Mouse (Mus musculus) cortical plate, adult 2 months (tissue): ENCODE results near the gene Rbm20. TPM values are rescaled to one million over a fixed set of nuclear protein-coding genes. Genes with fewer than 3 reads are reported as not detected.
"Not testable (repeated sequence)": the region's sequence is repeated elsewhere in the genome, so short reads cannot be mapped to it uniquely, and the experiment has no call there.

Experiments used
- H3K27ac ChIP-seq: fragments of 200-500 bp; 2 replicates; pipeline ENCODE4 v1.5.1; 2012; ENCODE audit warnings: low read length, control low read depth, inconsistent platforms; ENCODE audit not compliant: insufficient read depth
- H3K4me1 ChIP-seq: fragments of 200-500 bp; 2 replicates; pipeline ENCODE4 v1.6.1; 2011; ENCODE audit warnings: low read length; ENCODE audit not compliant: control insufficient read depth, insufficient read depth
- H3K4me3 ChIP-seq: fragments of 200-500 bp; 2 replicates; pipeline ENCODE4 v1.5.1; 2011; ENCODE audit warnings: mild to moderate bottlenecking, low read length, control low read depth; ENCODE audit not compliant: insufficient read depth
- CTCF ChIP-seq: fragments of 200-500 bp; IDR thresholded peaks from 2 replicates; pipeline ENCODE4 v1.5.1; 2011; ENCODE audit warnings: mild to moderate bottlenecking, control low read depth, low read length; ENCODE audit not compliant: insufficient read depth; ENCODE audit errors: extremely low read depth
- POLR2A ChIP-seq: fragments of 200-500 bp; IDR thresholded peaks from 2 replicates; pipeline ENCODE4 v1.6.1; 2011; ENCODE audit warnings: mild to moderate bottlenecking, low read length, control low read depth; ENCODE audit not compliant: insufficient read depth; ENCODE audit errors: extremely low read depth
- polyA plus RNA-seq: library from polyadenylated mRNA; depleted of rRNA; stranded (reverse); fragments of >200 nt; gene quantifications from 2 replicates; pipeline ENCODE4 v1.2.3, GENCODE M21; 2012

The Rbm20 gene
- polyA plus RNA-seq, 1 experiment: 2.8 TPM

GRCm38 (mm10) chr19:53797770-53798169 lies 120.7 kb downstream of the Rbm20 start:
- no peak for TF ChIP-seq POLR2A
- no peak for TF ChIP-seq CTCF
- Histone ChIP-seq H3K4me3 (no peak overlapping the region), H3K4me1 (peaks cover 5% of the 10 kb centered on the region), H3K27ac (no peak overlapping the region)

- H3K27ac ChIP-seq: no peak overlapping the region
- no peak overlapping the region for H3K4me3 ChIP-seq
- TF ChIP-seq CTCF (no peak), POLR2A (no peak)
- H3K4me1 ChIP-seq: peaks cover 5% of the 10 kb centered on the region
Observed at GRCm38 (mm10) chr19:53799885-53800284, 122.8 kb downstream of the Rbm20 start.

- Histone ChIP-seq H3K4me3 (no peak overlapping the region), H3K27ac (no peak overlapping the region), H3K4me1 (peaks cover 5% of the 10 kb centered on the region)
- TF ChIP-seq CTCF: no peak
- TF ChIP-seq POLR2A: no peak
Observed at GRCm38 (mm10) chr19:53800365-53800999, 123.4 kb downstream of the Rbm20 start.

- Histone ChIP-seq H3K4me1 (peaks cover 8% of the 10 kb centered on the region), H3K4me3 (no peak overlapping the region), H3K27ac (no peak overlapping the region)
- TF ChIP-seq POLR2A (no peak), CTCF (no peak)
Observed at GRCm38 (mm10) chr19:53801380-53801779, 124.3 kb downstream of the Rbm20 start.

GRCm38 (mm10) chr19:53801789-53802683 lies 124.9 kb downstream of the Rbm20 start:
- Histone ChIP-seq H3K27ac (no peak overlapping the region), H3K4me3 (no peak overlapping the region), H3K4me1 (peaks cover 9% of the 10 kb centered on the region)
- TF ChIP-seq CTCF (no peak), POLR2A (no peak)

- H3K4me3 ChIP-seq: no peak overlapping the region
- H3K27ac ChIP-seq: no peak overlapping the region
- peaks cover 15% of the 10 kb centered on the region for H3K4me1 ChIP-seq
- no peak for TF ChIP-seq CTCF
- TF ChIP-seq POLR2A: no peak
Observed at GRCm38 (mm10) chr19:53803954-53804353, 126.8 kb downstream of the Rbm20 start.

GRCm38 (mm10) chr19:53805063-53805462 lies 128.0 kb downstream of the Rbm20 start:
- H3K4me1 ChIP-seq: peaks cover 19% of the 10 kb centered on the region
- H3K27ac ChIP-seq: no peak overlapping the region
- TF ChIP-seq POLR2A: no peak
- TF ChIP-seq CTCF: no peak
- H3K4me3 ChIP-seq: no peak overlapping the region

GRCm38 (mm10) chr19:53806126-53806525 lies 129.0 kb downstream of the Rbm20 start:
- no peak overlapping the region for H3K4me3 ChIP-seq
- TF ChIP-seq CTCF (no peak), POLR2A (no peak)
- H3K4me1 ChIP-seq: peaks cover 18% of the 10 kb centered on the region
- H3K27ac ChIP-seq: no peak overlapping the region

GRCm38 (mm10) chr19:53806526-53807275 lies 129.6 kb downstream of the Rbm20 start:
- H3K27ac ChIP-seq: peak overlapping the region; percentile 61; the same call in 1 of the 2 replicates
- H3K4me3 ChIP-seq: not testable (repeated sequence)
- H3K4me1 ChIP-seq: peaks cover 17% of the 10 kb centered on the region
